Mouse (Mus musculus): ENCODE data around the gene Ccdc50.

- TF ChIP-seq EP300 (IDR thresholded peaks at IDR 0.05; ENCODE audit: insufficient read depth, low read depth, low read length) (no peak), CTCF (IDR thresholded peaks at IDR 0.05; ENCODE audit: low read depth, low read length) (no peak)
These were observed 1.7 kb upstream of the Ccdc50 start for GRCm38 (mm10) chr16:27386850-27387407.
